Mouse (Mus musculus) gonadal fat pad, adult 2 months (tissue): Measurements from ENCODE around the gene Elmod2. TPM values are rescaled to one million over a fixed set of nuclear protein-coding genes. Genes with fewer than 3 reads are reported as not detected.
"Not testable (repeated sequence)": the region's sequence is repeated elsewhere in the genome, so short reads cannot be mapped to it uniquely, and the experiment has no call there.

Experiments used
- DNase-seq: peaks from one replicate; pipeline ENCODE4 v3.0.0-alpha.2; 2012; ENCODE audit warnings: low read depth
- polyA plus RNA-seq: library from polyadenylated mRNA; depleted of rRNA; stranded (reverse); fragments of >200 nt; gene quantifications from 2 replicates; pipeline ENCODE4 v1.2.3, GENCODE M21; 2012; rRNA removed

Gene Elmod2
- polyA plus RNA-seq, result 6.4 and 7.4 TPM in 2 replicates

DNA sequence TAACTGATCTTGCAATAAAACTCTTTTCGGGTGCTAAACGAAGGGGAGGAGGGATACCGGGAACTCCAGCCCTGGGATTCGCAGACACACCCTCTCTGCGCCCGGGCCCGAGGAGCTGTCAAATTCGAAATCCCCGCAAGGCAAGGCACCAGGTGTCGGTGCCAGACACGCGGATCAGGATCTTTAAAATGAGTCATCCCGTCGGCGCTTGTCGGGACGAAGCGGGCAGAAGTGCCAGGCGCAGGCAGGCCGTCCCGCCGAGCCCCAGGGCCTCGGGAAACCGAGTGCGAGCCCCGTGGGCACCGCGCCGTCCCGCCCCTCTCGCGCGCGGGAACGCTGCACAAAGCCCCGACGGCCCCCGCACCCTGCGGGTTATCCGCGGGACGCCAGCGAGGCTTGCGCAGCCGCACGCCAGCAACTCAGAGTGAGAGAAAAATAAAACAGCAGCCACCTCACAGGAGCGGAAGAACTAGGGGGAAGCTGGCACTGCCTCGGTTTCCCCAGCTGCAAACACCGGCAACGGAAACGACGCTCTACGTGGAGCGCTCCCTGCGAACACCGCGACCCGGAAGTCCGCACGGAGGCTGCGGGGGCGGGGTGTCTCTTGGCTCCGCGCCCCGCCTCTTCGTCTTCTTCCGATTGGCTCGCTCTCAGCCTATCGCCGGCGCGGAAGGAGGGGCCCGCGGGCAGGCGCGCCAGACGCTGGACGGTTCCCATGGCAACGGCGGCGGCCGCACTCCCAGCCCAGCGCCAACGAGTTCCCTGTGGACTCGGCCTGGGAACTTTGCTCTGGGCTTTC lies at the start of gene Elmod2:
TSS of gene Elmod2 (minus strand) at position 588 of the 799 bp plus-strand sequence.
- peak; percentile 27 for DNase-seq

DNA sequence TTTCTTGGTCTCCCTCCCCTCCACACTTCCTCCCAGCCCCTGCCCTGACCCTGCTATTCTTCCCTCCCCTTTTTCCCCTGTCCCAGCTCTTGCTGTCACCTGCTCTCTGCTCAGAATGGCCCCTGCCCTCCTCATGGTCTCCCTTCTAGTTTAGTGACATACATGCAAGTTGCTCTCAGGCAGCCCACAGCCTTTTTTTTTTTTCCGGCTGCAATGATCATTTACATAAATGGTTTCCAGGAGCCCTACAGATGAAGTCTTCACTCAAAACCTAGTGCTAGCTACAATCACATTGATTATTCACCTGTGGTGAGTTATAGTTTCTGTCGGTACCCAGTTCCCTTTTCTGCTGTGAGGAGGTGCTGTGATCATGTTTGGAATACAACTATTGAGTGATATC lies 48.7 kb upstream of the Elmod2 start:
- DNase-seq, result no peak

DNA sequence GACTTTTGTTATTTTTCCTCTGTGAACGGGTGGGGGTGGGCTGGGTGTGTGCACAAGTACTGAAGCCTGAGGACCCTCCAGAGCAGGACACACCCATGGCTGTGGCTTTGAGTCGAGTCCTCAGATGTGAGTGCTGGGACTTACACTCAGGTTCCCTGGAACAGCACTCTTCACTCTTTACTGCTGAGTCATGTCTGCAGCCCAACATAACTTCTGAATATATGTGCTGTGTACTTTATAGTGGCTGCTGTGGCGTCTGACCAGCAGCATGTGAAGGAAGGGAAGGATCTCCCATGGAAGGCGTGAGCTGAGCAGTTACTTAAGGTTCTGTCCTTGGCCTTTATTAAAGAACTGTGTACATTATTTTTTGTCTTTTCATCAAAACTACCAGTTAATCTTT lies 47.9 kb upstream of the Elmod2 start:
- no peak for DNase-seq

DNA sequence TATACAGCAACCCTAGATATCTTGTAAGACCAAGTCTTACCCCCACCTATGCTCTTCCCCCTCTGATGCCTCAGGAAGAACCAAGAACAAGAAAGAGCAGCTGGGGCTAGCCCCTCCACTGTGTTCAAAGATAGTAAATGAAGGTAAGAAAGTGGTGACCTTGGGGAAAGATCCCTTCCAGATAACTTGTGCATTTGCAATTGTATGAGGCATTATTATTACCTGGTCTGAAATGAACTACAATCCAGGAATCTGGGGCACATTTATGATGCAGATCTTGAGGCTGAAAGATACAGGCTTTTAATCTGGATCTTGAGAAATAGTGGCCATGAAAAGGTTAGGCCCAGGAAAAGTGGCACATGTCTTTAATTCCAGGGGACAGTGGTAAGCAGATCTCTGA lies 44.9 kb upstream of the Elmod2 start:
- no peak for DNase-seq

DNA sequence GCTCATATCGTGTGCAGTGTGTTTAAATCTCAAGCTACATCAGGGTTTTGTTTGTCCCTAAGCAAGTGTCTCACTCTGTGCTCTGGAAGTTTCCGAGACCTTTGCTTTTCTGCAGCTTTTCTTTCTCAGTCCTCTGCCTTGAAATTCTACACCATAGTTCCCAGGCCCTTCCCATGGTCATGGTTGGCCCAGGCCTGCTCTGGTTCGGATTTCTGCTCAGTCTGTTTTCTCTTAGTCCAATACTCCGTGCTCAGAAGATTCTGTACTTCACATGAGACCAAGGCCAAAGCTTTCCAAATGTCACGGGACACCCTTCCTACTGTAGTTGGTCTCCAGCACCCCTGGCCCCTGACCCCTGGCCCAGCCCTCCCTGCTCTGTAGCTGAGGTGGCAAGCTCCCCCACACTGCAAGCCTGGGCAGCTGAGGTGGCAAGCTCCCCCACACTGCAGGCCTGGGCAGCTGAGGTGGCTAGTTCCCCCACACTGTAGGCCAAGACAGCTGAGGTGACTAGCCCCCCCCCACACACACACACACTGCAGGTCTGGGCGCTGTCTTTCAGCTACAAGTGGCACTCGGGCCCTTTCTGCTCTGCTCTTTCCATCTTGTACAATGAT lies 31.0 kb upstream of the Elmod2 start:
- DNase-seq, result no peak

DNA sequence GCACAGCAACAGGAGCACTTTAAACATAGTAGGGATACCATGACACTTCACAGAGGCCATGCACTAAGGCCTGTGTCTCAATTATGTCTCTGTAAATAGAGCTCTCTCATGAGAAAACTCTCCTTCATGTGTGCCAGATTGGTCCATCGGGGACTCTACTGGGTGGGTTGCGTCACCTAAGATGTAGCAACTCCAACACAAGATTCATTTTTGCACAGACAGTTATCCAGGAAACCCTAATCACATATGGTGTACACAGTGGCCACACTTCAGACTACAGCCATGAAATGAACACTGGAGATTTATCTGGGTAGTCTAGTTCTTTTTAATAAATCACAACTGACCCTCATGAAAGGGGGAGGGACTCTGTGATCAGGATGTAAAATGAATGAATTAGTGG lies 19.0 kb upstream of the Elmod2 start:
- no peak for DNase-seq

DNA sequence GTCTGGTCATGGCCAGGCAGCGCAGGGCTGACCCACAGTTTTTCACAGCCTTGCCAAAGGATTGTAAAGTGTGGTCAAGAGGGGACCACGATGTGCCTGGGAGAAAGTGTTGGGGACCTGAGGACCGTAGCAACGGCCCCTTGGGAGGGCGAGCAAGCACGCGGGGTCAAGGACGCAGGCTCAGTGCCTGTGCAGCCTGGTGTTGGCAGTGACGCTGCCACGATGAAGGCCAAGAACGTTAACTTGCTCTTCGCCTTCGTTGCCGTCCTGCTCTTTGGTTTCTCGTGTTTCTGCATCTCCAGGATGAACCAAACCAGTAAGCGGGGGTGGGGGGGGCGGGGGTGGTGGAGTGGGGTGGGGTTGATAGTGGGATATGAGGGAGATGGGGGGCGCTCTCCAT lies 16.0 kb upstream of the Elmod2 start, which contains the start of gene Mgat4d:
TSS of gene Mgat4d (plus strand) at position 209 of the 400 bp plus-strand sequence.
- DNase-seq, result no peak

DNA sequence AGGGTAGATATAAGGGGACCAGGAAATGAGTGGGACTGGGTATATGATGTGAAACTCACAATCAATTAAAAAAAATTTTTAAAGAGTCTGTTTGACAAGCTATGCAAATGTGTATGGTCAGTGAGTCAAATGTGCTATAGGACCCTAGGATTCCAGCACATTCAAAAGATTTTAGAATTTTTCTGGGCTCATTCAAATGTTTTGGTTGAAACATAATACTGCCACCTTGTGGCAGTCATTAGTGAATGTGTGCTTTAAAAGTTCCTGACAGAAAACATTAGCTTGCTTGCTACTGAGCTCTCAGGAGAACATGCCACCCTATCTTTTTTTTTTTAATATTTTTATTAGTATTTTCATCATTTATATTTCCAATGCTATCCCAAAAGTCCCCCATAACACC lies 10.4 kb upstream of the Elmod2 start:
- no peak for DNase-seq

DNA sequence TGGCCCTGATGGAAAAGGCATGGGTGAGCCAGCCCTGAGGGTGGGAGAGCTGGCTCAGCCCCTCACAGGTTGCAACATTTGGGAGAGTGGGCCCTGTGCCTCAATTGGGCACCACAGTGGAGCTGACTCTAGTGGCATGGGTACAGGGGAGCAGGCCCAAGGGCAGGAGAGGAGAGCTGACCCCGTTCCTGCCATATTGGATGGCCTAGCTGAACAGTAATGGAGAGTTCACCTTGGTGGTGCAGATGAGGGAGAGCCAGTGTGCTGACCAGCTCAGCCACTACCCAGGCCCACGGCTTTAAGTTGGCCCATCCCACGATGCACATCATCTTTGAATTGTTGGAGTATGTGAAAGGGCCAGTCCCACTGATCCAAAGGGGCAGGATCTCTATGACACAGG lies 9.8 kb upstream of the Elmod2 start:
- DNase-seq, result no peak

DNA sequence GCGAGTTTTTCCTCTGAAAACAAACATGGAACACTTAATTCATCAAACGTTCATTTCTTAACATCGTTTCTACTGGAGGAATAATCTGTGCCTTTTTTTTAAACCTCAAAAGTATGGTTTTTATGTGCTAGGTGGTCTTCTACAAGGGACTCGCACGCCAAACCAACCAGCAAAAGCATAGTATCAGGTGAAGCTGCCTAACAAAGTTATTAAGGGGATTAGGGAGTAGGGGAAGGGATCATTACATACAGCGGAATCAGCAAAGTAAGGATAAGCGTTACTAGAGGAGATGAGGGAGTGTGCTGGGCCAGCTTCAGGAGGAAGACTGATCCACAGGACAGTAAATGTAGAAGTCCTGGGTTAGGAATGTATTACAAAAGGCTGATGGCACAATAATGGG lies 578 bp upstream of the Elmod2 start:
- DNase-seq, result peak; percentile 5

DNA sequence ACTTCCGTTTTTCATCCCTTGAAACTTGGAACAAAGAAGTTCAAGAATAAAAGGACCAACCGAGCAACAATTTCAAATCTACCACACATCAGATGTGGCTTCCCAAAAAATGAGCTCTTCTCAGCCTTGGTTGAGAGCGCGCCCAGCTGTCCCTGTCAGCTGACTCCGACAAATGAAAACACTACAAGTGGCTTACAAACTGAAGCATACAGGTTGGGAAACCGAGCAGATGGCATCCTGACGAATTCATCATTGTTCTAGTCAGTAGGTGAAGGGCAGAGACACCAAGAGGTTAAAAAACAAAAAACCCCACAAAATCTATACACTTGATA lies 753 bp downstream of the Elmod2 start:
- peak; percentile 8 for DNase-seq

DNA sequence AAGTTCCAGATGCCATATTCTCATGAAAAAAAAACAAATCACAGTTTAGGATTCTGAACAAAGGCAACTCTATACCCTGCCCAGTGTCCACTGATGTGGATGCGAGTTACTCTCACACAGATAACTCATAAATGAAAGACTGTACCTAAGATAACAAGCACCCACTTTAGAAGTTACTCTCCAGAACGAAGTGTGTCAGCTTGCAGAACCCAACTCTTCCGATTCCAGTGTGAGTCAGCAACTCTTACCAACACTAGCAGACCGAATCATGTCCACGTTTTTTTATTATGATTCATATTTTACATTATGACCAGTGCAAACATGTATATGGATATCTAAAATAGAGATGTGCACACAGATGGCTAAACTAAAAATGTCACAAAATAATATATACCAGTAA lies 4.4 kb downstream of the Elmod2 start:
- DNase-seq, result no peak

DNA sequence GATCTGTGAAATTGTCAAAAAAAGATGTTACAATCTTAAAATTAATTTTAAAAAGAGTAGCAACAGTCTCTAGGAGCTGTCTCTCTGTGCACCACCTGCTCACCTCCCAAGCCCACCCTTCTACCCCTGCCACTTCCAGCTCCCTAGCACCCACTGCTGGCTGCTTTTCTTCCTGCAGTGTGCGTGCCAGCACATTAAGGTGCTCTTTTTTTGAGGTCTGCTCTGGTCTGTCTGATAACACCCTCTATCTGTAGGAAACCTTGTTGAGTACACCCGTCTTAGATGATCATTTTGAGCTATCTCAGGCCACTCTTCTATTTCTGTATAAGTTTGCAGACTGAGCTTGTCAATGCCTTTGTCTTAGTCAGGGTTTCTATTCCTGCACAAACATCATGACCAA lies 9.2 kb downstream of the Elmod2 start:
- DNase-seq, result no peak

DNA sequence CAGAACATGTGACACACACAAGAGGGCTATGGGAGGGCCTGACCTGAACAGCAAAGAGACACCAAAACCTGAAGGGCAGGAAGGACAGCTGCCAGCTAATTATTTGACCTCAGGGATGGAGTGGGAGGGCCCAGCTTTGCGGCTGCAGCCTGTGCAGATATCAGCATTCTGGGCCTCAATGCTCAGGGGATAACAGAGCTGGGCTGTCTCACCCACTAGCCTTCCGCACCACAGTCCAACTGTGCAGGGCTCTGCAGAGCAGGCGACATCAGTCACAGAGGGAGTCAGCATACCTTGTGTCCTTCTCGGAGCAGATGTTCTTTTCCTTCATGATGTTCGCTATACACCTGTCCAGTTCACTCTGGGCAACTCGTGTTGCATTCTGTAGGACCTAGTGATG lies 9.9 kb downstream of the Elmod2 start:
- no peak for DNase-seq

DNA sequence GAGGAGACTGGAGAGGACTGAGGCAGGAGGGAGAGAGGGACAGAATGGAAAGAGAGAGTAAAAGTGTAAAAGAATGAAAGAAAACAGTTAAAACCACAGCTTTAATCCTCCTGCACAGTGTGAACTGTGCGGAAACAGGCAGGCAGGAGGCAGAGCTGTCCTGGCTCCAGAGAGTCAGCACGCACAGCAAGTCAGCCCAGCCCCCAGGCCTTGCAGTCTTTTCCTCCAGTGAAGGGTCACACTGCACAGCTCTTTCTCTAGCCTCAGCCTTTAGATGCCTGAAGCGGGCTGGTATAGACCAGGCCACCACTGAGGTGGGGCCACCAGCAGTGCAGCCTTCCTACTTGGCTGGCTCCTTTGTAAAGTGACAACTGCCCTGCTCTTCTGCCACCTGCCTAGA lies 11.7 kb downstream of the Elmod2 start:
- DNase-seq, result no peak

DNA sequence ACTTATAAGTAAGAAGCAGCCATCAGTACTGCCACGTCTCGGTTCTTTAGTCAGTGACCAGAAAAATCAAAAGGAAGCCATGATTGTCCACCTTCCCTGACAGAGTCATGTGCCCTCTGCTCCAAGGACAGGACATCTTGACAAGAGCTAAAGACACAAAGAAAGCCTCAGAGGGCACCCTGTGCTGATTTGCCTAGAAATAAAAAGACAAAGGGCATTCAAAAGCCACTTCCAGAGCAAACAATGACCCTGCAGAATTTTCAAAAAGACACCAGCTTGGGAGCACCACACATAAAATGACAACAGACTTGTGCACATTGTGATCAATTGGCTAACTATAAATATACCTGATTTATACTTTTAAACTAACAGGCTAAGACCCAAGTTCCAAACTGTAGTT lies 16.6 kb downstream of the Elmod2 start:
- no peak for DNase-seq

DNA sequence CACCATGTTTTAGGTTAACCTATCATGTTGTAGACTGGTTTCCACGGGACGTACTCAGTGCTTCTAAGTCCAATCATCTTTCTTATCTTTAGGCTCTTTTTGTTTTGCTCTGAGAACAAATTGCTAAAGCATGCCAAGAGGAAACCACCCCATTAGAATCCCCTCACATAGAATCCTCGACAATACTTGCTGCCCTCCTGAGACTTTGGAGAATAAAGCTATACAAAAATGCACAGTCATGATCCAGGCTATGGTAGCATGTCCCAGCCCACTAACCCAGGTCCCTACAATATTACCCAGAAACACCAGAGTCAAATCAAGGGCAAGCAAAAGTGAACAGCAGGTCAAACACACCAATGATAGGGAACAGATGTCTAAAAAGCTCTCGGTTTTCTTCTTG lies 17.2 kb downstream of the Elmod2 start:
- not testable (repeated sequence) for DNase-seq

DNA sequence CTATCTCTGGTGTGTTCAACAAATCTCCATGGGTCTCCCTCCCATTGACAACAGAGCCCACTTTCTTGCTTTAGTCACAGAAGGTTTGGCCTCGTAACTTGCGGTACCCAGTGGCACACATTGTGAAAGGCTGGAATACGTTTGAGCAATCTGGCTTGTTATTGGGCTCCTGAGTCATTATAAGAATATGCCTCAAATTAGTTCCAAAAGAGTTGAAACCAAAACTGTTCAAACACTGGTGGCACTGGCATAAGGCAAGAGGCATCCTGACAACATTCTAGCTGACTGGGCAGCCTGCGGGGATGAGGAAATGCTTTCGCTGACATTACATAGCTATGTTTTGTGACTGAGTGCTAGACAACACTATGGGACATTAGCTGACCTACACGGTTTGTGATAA lies 22.4 kb downstream of the Elmod2 start:
- no peak for DNase-seq

DNA sequence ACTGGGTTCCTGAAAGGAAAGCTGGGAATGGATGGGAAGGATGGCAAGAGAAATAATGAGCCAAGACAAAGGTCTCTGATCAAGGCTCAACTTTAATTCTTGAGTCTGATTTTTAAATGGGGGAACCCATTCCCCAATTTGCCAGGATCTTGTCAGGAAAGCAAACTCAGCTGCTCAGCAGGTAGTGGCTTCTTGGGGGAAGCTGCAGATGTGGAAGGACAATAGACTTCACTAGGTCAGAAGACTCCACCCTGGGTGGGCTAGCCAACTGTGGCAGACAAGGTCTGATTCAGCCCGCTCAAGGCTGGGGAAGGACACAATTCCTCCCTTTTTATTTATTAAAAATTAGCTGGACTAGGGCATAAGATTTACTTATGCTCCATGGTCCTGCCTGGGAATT lies 27.3 kb downstream of the Elmod2 start:
- DNase-seq, result no peak

DNA sequence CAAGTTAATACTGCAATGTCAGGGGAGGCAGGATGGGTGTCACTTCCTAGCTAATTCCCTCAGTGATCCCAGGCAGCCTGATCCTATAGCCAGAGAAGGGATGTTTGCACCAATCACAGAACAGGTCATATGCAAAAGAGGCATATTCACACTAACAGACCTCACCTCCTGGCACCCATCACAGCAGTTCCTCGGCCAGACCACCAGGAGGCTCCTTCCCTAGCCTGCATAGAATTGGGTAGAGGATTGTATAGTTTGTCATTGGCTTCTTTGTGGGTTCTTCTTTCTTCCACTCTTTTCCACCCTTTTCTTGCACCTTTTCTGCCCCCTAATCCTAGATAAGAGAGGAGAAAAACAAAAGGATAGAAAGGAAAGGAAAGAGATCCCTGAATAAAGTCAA lies 32.2 kb downstream of the Elmod2 start:
- DNase-seq, result no peak

DNA sequence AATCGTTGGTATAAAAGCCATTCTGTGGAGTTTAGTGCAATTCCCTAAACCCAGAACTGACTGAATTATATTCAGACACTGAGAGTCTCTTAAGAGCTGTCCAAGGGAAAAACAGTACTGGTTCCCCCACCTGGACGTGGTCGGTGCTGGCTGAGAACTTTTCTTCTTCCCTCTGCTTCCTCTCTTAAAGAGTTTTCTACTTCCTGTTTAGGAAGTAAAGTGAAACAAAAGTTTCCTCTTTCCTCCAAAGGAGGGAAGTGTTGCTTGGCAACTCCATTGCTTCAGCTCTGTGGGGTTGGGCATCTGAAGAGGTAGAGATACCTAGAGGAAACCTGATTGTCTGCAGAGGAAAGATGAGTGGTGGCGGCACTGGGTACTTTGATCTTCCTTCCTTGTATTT lies 34.9 kb downstream of the Elmod2 start:
- no peak for DNase-seq

DNA sequence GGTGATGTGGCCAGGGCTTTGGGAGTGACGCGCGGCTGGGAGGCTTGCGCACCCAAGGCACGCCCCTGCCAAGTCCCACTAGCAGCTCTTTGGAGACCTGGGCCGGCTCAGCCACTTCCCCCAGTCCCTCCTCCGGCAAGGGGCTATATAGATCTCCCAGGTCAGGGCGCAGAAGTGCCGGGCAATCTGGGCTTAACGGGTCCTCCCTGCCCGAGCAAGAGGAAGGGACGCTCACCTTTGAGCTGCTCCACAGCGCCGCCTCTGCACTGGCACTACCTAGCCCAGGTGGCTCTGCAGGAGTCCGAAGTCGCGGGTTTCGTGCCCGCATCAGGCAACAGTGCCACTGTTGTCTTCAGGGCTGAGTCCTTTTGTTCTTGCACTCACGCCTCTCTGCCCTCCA lies 42.1 kb downstream of the Elmod2 start, which contains the start of gene Ucp1:
TSS of gene Ucp1 (plus strand) at position 177 of the 400 bp plus-strand sequence.
- no peak for DNase-seq

DNA sequence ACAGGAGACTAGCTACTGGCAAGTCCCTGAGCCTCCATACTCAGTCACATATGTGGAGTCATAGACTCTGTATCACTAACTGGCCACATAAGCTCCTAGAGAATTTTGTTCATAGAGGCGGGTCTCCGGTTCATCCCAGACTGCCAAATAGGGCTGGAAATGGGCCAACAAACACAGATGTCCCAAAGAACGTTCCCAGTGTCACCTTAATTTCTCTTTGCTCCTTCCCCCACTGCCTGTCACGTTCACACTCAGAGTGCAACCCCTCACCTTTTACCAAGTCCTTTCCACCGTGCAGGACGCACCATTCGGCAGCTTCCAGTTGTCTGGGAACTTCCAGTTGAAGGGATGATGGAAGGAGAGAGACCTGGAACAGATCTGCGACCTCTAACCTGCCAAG lies 46.9 kb downstream of the Elmod2 start:
- DNase-seq, result no peak

DNA sequence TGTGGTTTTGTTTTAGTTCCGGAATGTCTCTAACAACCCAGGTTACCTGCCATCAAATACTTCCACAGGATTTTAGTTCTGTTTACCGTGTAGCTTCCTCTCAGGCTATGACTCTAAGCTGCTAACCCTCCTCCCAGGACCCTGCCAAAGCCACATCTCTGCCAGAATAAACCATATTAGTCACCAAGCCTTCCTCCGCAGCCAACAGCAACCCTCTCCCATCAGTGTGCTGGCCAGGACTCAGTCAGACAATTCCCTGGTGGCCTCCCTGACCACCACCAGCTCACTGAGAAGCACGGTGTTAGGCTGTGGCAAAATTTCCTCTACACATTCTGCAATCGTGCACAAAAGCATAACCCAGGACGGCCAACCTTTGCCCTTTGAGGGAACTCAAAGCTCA lies 53.9 kb downstream of the Elmod2 start:
- no peak for DNase-seq
